Mouse (Mus musculus) kidney, postnatal 0 days (tissue): ENCODE data around the gene Tnfsf12. TPM values are rescaled to one million over a fixed set of nuclear protein-coding genes. Genes with fewer than 3 reads are reported as not detected.

Experiments used
- ATAC-seq: fragments of 200-750 bp; cut with Nextera tagmentation; replicated peaks from 2 replicates; pipeline ENCODE4 v1.8.0; 2017; ENCODE audit warnings: low read depth, moderate number of reproducible peaks, moderate TSS enrichment, moderate library complexity; ENCODE audit not compliant: low FRiP score
- DNase-seq: peaks from one replicate; pipeline ENCODE4 v3.0.0-alpha.2; 2016; ENCODE audit warnings: low spot score
- H3K27ac ChIP-seq: fragments of 300-500 bp; sonication (generic); 2 replicates; pipeline ENCODE4 v1.5.1; 2014; ENCODE audit warnings: mild to moderate bottlenecking
- H3K27me3 ChIP-seq: fragments of 300-500 bp; sonication (generic); 2 replicates; pipeline ENCODE4 v1.6.1; 2014; ENCODE audit warnings: low read length, mixed read lengths; ENCODE audit not compliant: insufficient read depth
- H3K36me3 ChIP-seq: fragments of 300-500 bp; sonication (generic); 2 replicates; pipeline ENCODE4 v1.6.1; 2014; ENCODE audit warnings: low read length, mixed read lengths; ENCODE audit not compliant: insufficient read depth
- H3K4me1 ChIP-seq: fragments of 300-500 bp; sonication (generic); replicated peaks from 2 replicates; pipeline ENCODE4 v1.6.1; 2014; ENCODE audit warnings: antibody characterized with exemption, low read length, mixed read lengths; ENCODE audit not compliant: insufficient read depth
- H3K4me2 ChIP-seq: fragments of 300-500 bp; sonication (generic); 2 replicates; pipeline ENCODE4 v1.6.1; 2014; ENCODE audit warnings: mild to moderate bottlenecking, low read length, moderate library complexity, mixed read lengths
- H3K4me3 ChIP-seq: fragments of 300-500 bp; sonication (generic); replicated peaks from 2 replicates; pipeline ENCODE4 v1.5.1; 2014; ENCODE audit warnings: low read depth, low read length
- H3K9ac ChIP-seq: fragments of 300-500 bp; sonication (generic); 2 replicates; pipeline ENCODE4 v1.6.1; 2014; ENCODE audit warnings: low read depth, low read length
- H3K9me3 ChIP-seq: fragments of 300-500 bp; sonication (generic); replicated peaks from 2 replicates; pipeline ENCODE4 v1.6.1; 2016; ENCODE audit warnings: low read length, inconsistent platforms, mixed read lengths
- CTCF ChIP-seq: IDR thresholded peaks from 2 replicates; pipeline ENCODE4 v1.5.1; 2016; ENCODE audit warnings: antibody characterized with exemption, low read depth, mild to moderate bottlenecking, moderate library complexity
- WGBS: fragments of 180-500 bp; shearing (Covaris S2); extraction: QIAGEN DNeasy Blood & Tissue Kit; methylation state at CpG from one replicate; pipeline ENCODE4 v1.1.7; 2014; 5-methylcytosine and 5-hydroxymethylcytosine counted together
- polyA plus RNA-seq: library from polyadenylated mRNA; unstranded; fragments of >200 nt; fragmentation: Nextera tagmentation; extraction: Ambion mirVana; gene quantifications from 2 replicates; pipeline ENCODE4 v1.2.1, GENCODE M21; 2015

The Tnfsf12 gene
- polyA plus RNA-seq, 1 experiment from 2014 or later, result 15.8 TPM

DNA sequence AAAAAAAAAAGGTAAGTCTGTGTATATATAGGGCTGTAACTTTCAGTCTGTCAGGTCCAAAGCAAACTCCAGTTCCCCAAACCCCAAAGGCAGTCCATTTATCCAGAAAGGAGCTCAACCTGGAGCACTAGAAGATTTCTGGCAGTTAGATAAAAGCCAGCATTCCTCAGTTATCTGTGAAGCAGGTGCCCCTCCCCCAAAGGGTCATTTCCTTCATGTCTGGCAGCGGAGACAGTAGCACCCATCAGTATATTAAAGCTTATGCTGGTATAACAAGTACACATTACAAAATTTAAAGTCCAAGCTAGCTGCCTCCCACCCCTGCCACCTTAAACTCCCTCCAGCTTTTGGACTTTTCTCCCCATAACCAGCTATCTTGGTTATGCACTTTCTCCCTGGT is 3.9 kb upstream of the Tnfsf12 start:
- no peak for TF ChIP-seq CTCF
- Histone ChIP-seq H3K4me2 (no peak overlapping the region), H3K9me3 (no peaks in the 10 kb centered on the region), H3K36me3 (no peaks in the 10 kb centered on the region), H3K9ac (no peak overlapping the region), H3K27ac (no peak overlapping the region), H3K4me1 (peaks cover 8% of the 10 kb centered on the region), H3K4me3 (no peak overlapping the region), H3K27me3 (no peaks in the 10 kb centered on the region)
- WGBS, result 47% methylated on average over 1 of the region's 1 CpGs
- ATAC-seq (no peak), DNase-seq (no peak)

DNA sequence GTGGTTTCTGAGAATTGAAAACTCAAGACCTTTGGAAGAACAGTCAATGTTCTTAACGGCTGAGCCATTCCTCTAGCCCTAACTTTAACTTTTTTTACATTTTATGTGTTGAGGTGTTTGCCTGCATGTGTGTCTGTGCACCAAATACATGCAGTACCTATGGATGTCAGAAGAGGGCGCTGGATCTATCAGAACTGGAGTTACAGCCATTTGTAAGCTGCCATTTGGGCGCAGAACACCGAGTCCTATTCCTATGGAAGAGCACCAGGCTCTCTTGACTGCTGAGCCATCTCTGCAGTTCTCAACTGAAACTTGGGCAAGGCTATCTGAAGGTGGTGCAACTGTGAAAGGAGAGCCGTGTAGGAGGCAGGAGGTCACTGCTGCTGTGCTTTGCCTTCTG is 2.9 kb upstream of the Tnfsf12 start:
- TF ChIP-seq CTCF, result peak; percentile 34; the same call in 1 of the 2 replicates
- Histone ChIP-seq H3K4me1 (peaks cover 9% of the 10 kb centered on the region), H3K4me3 (no peak overlapping the region), H3K27ac (no peak overlapping the region), H3K4me2 (no peak overlapping the region), H3K36me3 (no peaks in the 10 kb centered on the region), H3K27me3 (no peaks in the 10 kb centered on the region), H3K9me3 (no peaks in the 10 kb centered on the region), H3K9ac (no peak overlapping the region)
- no peak for ATAC-seq
- no peak for DNase-seq
- WGBS, result 69% methylated on average over 5 of the region's 5 CpGs

DNA sequence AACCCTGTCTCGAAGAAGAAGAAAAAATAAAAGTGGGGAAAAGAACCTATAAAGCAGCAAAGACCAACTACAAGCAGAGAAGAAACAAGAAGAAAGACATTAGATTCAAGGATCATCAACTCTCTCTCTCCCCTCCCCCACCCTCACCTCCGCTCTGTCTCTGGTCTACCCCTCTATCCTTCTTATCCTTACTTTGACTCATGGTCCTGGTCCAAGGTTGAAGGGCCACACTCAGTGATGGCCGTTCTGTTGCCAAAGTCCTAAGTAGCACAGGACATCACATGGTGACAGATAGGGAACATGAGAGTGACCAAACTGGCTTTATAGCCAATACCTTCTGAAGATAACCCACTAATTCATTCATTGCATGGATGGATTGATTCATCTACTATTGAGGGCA is 1.7 kb upstream of the Tnfsf12 start:
- no peak for TF ChIP-seq CTCF
- Histone ChIP-seq H3K36me3 (no peaks in the 10 kb centered on the region), H3K4me3 (no peak overlapping the region), H3K27me3 (no peaks in the 10 kb centered on the region), H3K4me1 (peaks cover 14% of the 10 kb centered on the region), H3K27ac (no peak overlapping the region), H3K4me2 (no peak overlapping the region), H3K9ac (no peak overlapping the region), H3K9me3 (no peaks in the 10 kb centered on the region)
- no peak for DNase-seq
- no peak for ATAC-seq
- WGBS, result 87% methylated on average over 3 of the region's 3 CpGs

DNA sequence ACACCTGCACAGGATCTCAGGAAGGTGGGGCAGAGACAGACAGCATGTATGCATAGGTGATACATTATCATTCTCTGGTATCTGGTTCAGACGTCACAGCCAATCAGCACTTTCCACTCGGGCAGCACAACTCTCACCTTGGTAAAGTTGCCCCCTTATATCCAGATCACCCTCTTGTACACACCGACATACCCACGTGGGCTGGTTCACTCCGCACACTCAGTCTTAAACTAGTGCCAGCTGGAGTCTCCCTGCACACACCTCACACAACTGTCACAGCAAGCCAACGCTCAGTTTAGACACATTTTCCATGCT is 646 bp downstream of the Tnfsf12 start:
- no peaks in the 10 kb centered on the region for H3K9me3 ChIP-seq
- peak overlapping the region; percentile 88 for H3K27ac ChIP-seq
- H3K4me1 ChIP-seq, result peaks cover 14% of the 10 kb centered on the region
- DNase-seq (no peak), ATAC-seq (no peak)
- peak overlapping the region; percentile 63 for H3K4me3 ChIP-seq
- H3K9ac ChIP-seq, result peak overlapping the region; percentile 88
- H3K4me2 ChIP-seq, result peak overlapping the region; percentile 88
- TF ChIP-seq CTCF, result no peak
- no peaks in the 10 kb centered on the region for H3K27me3 ChIP-seq
- H3K36me3 ChIP-seq, result no peaks in the 10 kb centered on the region
- 28% methylated on average over 6 of the region's 6 CpGs for WGBS

DNA sequence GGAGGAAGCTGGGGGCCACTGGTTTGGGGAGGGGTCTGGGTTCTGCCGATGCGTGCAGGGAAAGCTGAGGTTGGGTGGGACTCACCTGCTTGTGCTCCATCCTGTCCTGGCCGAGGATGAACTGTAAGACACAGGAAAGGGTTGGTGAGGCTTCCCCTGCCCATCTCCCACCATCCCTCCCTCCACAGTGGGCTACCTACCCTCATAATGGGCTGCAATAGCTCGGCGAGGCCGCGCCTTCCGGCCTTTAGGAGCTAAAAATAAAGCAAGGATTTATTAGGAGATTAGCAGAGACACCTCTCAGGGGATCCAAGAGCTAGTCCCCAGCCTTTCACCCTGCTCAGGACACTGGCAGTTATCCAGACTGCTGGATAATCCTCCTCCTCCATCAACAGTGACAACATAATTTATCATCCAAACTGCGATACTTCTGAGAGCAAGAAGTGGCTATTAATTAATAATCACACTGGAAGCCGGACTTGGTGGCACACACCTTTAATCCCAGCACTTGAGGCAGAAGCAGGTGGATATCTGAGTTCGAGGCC is 2.2 kb downstream of the Tnfsf12 start:
- WGBS, result 50% methylated on average over 11 of the region's 11 CpGs
- Histone ChIP-seq H3K4me1 (peaks cover 14% of the 10 kb centered on the region), H3K9me3 (no peaks in the 10 kb centered on the region), H3K27me3 (no peaks in the 10 kb centered on the region), H3K4me2 (no peak overlapping the region), H3K27ac (peak overlapping the region; percentile 39; the same call in 1 of the 2 replicates), H3K9ac (no peak overlapping the region), H3K36me3 (no peaks in the 10 kb centered on the region), H3K4me3 (no peak overlapping the region)
- DNase-seq, result no peak
- no peak for ATAC-seq
- TF ChIP-seq CTCF, result no peak

DNA sequence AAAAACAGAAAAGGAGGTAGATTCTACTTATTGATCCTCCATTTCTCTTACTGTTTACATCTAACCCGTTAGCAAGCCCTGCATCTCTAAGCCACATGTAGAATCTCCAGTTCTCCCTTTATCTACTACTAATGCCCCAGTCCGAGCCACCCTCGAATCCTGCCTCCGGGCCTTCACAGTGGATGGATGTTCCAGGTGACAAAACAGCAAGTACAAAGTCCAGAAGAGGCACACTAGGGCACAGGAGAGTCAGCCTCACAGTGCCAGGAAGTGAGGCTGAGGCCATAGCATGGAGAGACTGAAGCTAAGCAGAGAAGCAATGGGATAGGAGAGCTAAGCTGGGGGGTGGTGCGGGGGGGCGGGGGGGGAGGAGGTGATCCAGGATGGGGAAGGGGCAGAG is 2.8 kb downstream of the Tnfsf12 start:
- H3K9me3 ChIP-seq, result no peaks in the 10 kb centered on the region
- no peak overlapping the region for H3K4me2 ChIP-seq
- 80% methylated on average over 6 of the region's 6 CpGs for WGBS
- H3K4me3 ChIP-seq, result no peak overlapping the region
- H3K9ac ChIP-seq, result no peak overlapping the region
- DNase-seq (no peak), ATAC-seq (peak; percentile 59)
- H3K27ac ChIP-seq, result peak overlapping the region; percentile 39; the same call in 1 of the 2 replicates
- TF ChIP-seq CTCF, result no peak
- peaks cover 14% of the 10 kb centered on the region for H3K4me1 ChIP-seq
- no peaks in the 10 kb centered on the region for H3K27me3 ChIP-seq
- no peaks in the 10 kb centered on the region for H3K36me3 ChIP-seq

DNA sequence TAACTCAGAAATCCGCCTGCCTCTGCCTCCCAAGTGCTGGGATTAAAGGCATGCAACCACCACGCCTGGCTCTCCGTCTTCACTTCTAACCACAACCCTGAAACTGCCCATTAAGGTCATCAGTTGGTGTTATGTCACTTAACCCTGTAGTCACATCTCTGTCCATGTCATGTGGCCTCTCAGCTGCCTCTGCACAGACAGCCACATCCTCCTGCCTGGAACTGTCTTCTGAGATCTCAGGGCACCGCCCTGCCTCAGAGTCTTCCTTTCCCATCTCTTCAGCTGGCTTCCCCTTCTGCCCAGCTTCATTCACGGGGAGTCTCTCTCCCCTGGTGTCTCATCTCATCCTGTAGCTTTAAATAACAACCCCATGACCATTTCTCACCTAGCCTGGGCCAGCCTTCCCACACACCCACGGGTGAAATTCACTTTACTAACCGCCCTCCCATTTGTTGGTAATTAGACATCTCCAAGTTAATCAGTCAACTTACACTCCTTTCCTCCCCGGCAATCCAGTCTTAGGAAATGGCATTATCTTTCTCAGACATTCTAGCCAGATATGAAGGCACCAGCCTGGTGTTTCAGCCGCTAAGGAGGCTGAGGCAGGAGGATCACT is 3.3 kb downstream of the Tnfsf12 start:
- no peaks in the 10 kb centered on the region for H3K27me3 ChIP-seq
- H3K9me3 ChIP-seq, result no peaks in the 10 kb centered on the region
- 63% methylated on average over 9 of the region's 9 CpGs for WGBS
- no peak for TF ChIP-seq CTCF
- H3K27ac ChIP-seq, result no peak overlapping the region
- no peak for ATAC-seq
- no peak overlapping the region for H3K9ac ChIP-seq
- H3K36me3 ChIP-seq, result no peaks in the 10 kb centered on the region
- no peak for DNase-seq
- peaks cover 14% of the 10 kb centered on the region for H3K4me1 ChIP-seq
- H3K4me3 ChIP-seq, result no peak overlapping the region
- no peak overlapping the region for H3K4me2 ChIP-seq
